18 mouse cellular contexts compared by ENCODE assay signal in the genomic region with DNA sequence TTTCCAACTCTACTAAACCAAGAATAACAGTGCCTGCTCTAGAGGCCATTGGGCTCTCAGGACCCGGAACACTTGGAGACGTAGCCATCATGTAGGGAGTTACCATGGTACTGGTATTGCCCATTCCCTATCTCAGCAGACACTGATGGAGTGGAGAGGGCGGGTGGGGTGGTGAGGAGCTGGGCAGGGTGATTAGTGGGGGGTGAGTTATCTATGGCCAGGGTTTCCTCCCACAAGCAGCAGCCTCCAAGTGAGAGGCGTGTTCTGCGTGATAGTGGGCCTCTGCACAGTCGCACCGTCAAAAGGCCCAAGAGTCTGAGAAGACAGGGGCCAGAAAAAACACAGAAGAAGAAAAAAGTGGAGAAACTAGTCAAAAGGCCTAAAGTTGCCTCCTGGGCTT. TPM values are rescaled to one million over a fixed set of nuclear protein-coding genes. Genes with fewer than 3 reads are reported as not detected.
DNase-seq lines count a peak whose midpoint lies in the region; ATAC-seq lines count a peak whose summit lies in the region.
"Had no signal": no experiment of that assay in that cellular context is flagged by ENCODE, and none has a peak within 500 bp of the region (broad histone marks: within the 10 kb centered on the region; RNA-seq: fewer than 3 reads in every experiment).

No protein-coding gene starts in this region.

- peak overlapping the region; percentile 93 for H3K27ac ChIP-seq in liver, embryonic 13.5 days
- H3K27ac ChIP-seq: forebrain, embryonic 13.5 days; heart, embryonic 15.5 days; limb, embryonic 10.5 days; midbrain, embryonic 15.5 days; neural tube, embryonic 12.5 days had no signal

- peak; percentile 78 for DNase-seq in c-Kit-negative CD71-positive TER-119-positive erythroid progenitor cells, embryonic 14.5 days (ENCODE audit: low read depth, low spot score)
- peak; percentile 81 for DNase-seq in liver, embryonic 13.5 days
- DNase-seq in spleen, postnatal 4 days (ENCODE audit: low spot score in 2 of 2) = peak; percentile 78 to 82
- no peak for DNase-seq in right cerebral cortex, postnatal 25 days
- DNase-seq: adrenal gland, postnatal 25 days; cerebellum, adult 2 months; lung, postnatal 10 days had no signal

- no peak for ATAC-seq in megakaryocyte, adult 5-6 weeks (ENCODE audit: poor library complexity, severe bottlenecking)
- peak; percentile 96 for ATAC-seq in liver, embryonic 13.5 days (ENCODE audit: low read depth)
- ATAC-seq in CD4-positive, CD25-positive, alpha-beta regulatory T cell, adult 4 months = no peak
- ATAC-seq in granulocyte monocyte progenitor cell, adult 5-6 weeks (replicated peaks; ENCODE audit: poor library complexity, severe bottlenecking) = no peak
- ATAC-seq: forebrain, embryonic 13.5 days; hindbrain, embryonic 16.5 days; midbrain, embryonic 15.5 days had no signal

- H3K36me3 ChIP-seq in megakaryocyte, embryonic 14.5 days (replicated peaks; ENCODE audit: low read length) = peaks cover 33% of the 10 kb centered on the region
- H3K36me3 ChIP-seq in liver, embryonic 13.5 days = peaks cover 34% of the 10 kb centered on the region
- H3K36me3 ChIP-seq: heart, embryonic 15.5 days; limb, embryonic 10.5 days; midbrain, embryonic 15.5 days; neural tube, embryonic 12.5 days had no signal

- peak overlapping the region; percentile 75 for H3K4me2 ChIP-seq in liver, embryonic 13.5 days
- H3K4me2 ChIP-seq: forebrain, embryonic 13.5 days; heart, embryonic 15.5 days; midbrain, embryonic 15.5 days; neural tube, embryonic 12.5 days had no signal

- H3K4me3 ChIP-seq in megakaryocyte, embryonic 14.5 days (replicated peaks) = peak overlapping the region; percentile 87
- H3K4me3 ChIP-seq in liver, embryonic 13.5 days (replicated peaks) = peak overlapping the region; percentile 46
- H3K4me3 ChIP-seq: forebrain, embryonic 13.5 days; heart, embryonic 15.5 days; limb, embryonic 10.5 days; midbrain, embryonic 15.5 days; neural tube, embryonic 12.5 days had no signal

- H3K9me3 ChIP-seq in megakaryocyte, embryonic 14.5 days = peaks cover 2% of the 10 kb centered on the region; the same call in 1 of the 2 replicates
- H3K9me3 ChIP-seq in liver, embryonic 13.5 days (replicated peaks) = no peaks in the 10 kb centered on the region
- H3K9me3 ChIP-seq: forebrain, embryonic 13.5 days; heart, embryonic 15.5 days; limb, embryonic 10.5 days; midbrain, embryonic 15.5 days; neural tube, embryonic 12.5 days had no signal

- 22% methylated on average over 7 of the region's 7 CpGs for WGBS in liver, embryonic 13.5 days (ENCODE audit: insufficient replicate concordance)

- no peaks in the 10 kb centered on the region for H3K27me3 ChIP-seq in megakaryocyte, embryonic 14.5 days (replicated peaks)
- H3K27me3 ChIP-seq in liver, embryonic 13.5 days = no peaks in the 10 kb centered on the region
- H3K27me3 ChIP-seq: CH12.LX; forebrain, embryonic 13.5 days; heart, embryonic 15.5 days; neural tube, embryonic 12.5 days had no signal

- H3K9ac ChIP-seq in liver, embryonic 13.5 days = peak overlapping the region; percentile 70
- H3K9ac ChIP-seq: forebrain, embryonic 13.5 days; heart, embryonic 15.5 days; midbrain, embryonic 15.5 days; neural tube, embryonic 12.5 days had no signal

- peaks cover 55% of the 10 kb centered on the region for H3K4me1 ChIP-seq in megakaryocyte, embryonic 14.5 days
- H3K4me1 ChIP-seq in liver, embryonic 13.5 days (replicated peaks) = peaks cover 61% of the 10 kb centered on the region

RNA-seq across cellular contexts. Expression of a gene that starts 12.0 kb away (rescaled TPM):
- 23.2 and 30.2 TPM in 2 replicates for polyA plus RNA-seq in megakaryocyte, embryonic 14.5 days (2012; ENCODE audit: insufficient read depth, low replicate concordance)
- total RNA-seq in megakaryocyte, adult 5-6 weeks (2015) = 2.7 and 4.4 TPM in 2 replicates
- 3.3 and 3.7 TPM in 2 replicates for total RNA-seq in megakaryocyte, adult 5-6 weeks (2017)
- 31.1 and 31.6 TPM in 2 replicates for polyA plus RNA-seq in liver, embryonic 13.5 days (2015; fragmentation: Nextera tagmentation; extraction: Ambion mirVana)
- polyA plus RNA-seq in CD4-positive, CD25-positive, alpha-beta regulatory T cell, adult 4 months (2017; shearing (Covaris generic)) = 10 to 100 TPM; 15.7 to 27.0 TPM
- total RNA-seq in granulocyte monocyte progenitor cell, adult 5-6 weeks (2014; fragmentation: Nextera tagmentation) = 18.2 and 23.5 TPM in 2 replicates
- 18.3 and 25.1 TPM in 2 replicates for total RNA-seq in granulocyte monocyte progenitor cell, adult 5-6 weeks (2017)
